Mouse (Mus musculus) kidney, embryonic 16.5 days (tissue): ENCODE measurements around the gene Adamtsl2. TPM values are rescaled to one million over a fixed set of nuclear protein-coding genes. Genes with fewer than 3 reads are reported as not detected.
A peak's percentile ranks its signal among the peaks of the same experiment; 100 is the strongest.

ENCODE experiments used
- ATAC-seq: fragments of 200-750 bp; cut with Nextera tagmentation; 2 replicates; pipeline ENCODE4 v1.8.0; 2017; ENCODE audit warnings: moderate TSS enrichment; ENCODE audit not compliant: low FRiP score, low TSS enrichment
- H3K27ac ChIP-seq: fragments of 300-500 bp; sonication (generic); 2 replicates; pipeline ENCODE4 v1.5.1; 2014; ENCODE audit warnings: low read length
- H3K27me3 ChIP-seq: fragments of 300-500 bp; sonication (generic); 2 replicates; pipeline ENCODE4 v1.6.1; 2014; ENCODE audit warnings: low read length, control low read depth, mixed read lengths; ENCODE audit not compliant: insufficient read depth
- H3K36me3 ChIP-seq: fragments of 300-500 bp; sonication (generic); 2 replicates; pipeline ENCODE4 v1.6.1; 2014; ENCODE audit warnings: low read length, control low read depth, mixed read lengths; ENCODE audit not compliant: insufficient read depth
- H3K4me1 ChIP-seq: fragments of 300-500 bp; sonication (generic); 2 replicates; pipeline ENCODE4 v1.6.1; 2014; ENCODE audit warnings: low read length, control low read depth, mixed read lengths; ENCODE audit not compliant: insufficient read depth
- H3K4me2 ChIP-seq: fragments of 300-500 bp; sonication (generic); replicated peaks from 2 replicates; pipeline ENCODE4 v1.6.1; 2014; ENCODE audit warnings: low read depth, low read length
- H3K4me3 ChIP-seq: fragments of 300-500 bp; sonication (generic); 2 replicates; pipeline ENCODE4 v1.5.1; 2014; ENCODE audit warnings: mild to moderate bottlenecking, low read length
- H3K9ac ChIP-seq: fragments of 300-500 bp; sonication (generic); replicated peaks from 2 replicates; pipeline ENCODE4 v1.6.1; 2014; ENCODE audit warnings: low read length
- H3K9me3 ChIP-seq: fragments of 300-500 bp; sonication (generic); 2 replicates; pipeline ENCODE4 v1.6.1; 2016; ENCODE audit warnings: low read length, control low read depth
- WGBS: fragments of 180-500 bp; shearing (Covaris S2); extraction: QIAGEN DNeasy Blood & Tissue Kit; methylation state at CpG from one replicate; pipeline ENCODE4 v1.1.7; 2014; 5-methylcytosine and 5-hydroxymethylcytosine counted together
- polyA plus RNA-seq: library from polyadenylated mRNA; unstranded; fragments of >200 nt; fragmentation: Nextera tagmentation; extraction: Ambion mirVana; gene quantifications from 2 replicates; pipeline ENCODE4 v1.2.1, GENCODE M21; 2015

The Adamtsl2 gene
- polyA plus RNA-seq, 1 experiment from 2014 or later: 1.6 TPM

- H3K4me1 ChIP-seq: no peaks in the 10 kb centered on the region
- no peak overlapping the region for H3K9ac ChIP-seq
- no peaks in the 10 kb centered on the region for H3K36me3 ChIP-seq
- H3K9me3 ChIP-seq: no peaks in the 10 kb centered on the region
- ATAC-seq: peak; percentile 81; the same call in 1 of the 2 replicates
- 46% methylated on average over 8 of the region's 8 CpGs for WGBS
- H3K4me2 ChIP-seq: no peak overlapping the region
- H3K27me3 ChIP-seq: no peaks in the 10 kb centered on the region
- no peak overlapping the region for H3K4me3 ChIP-seq
- peak overlapping the region; percentile 25; the same call in 1 of the 2 replicates for H3K27ac ChIP-seq
These were observed 33.0 kb upstream of the Adamtsl2 start for GRCm38 (mm10) chr2:27045979-27046770.

GRCm38 (mm10) chr2:27049408-27049807 is 29.8 kb upstream of the Adamtsl2 start:
- H3K9me3 ChIP-seq: no peaks in the 10 kb centered on the region
- H3K27ac ChIP-seq: no peak overlapping the region
- H3K27me3 ChIP-seq: no peaks in the 10 kb centered on the region
- WGBS: 54% methylated on average over 6 of the region's 6 CpGs
- no peak overlapping the region for H3K9ac ChIP-seq
- ATAC-seq: no peak
- H3K4me3 ChIP-seq: no peak overlapping the region
- H3K36me3 ChIP-seq: no peaks in the 10 kb centered on the region
- H3K4me2 ChIP-seq: no peak overlapping the region
- H3K4me1 ChIP-seq: no peaks in the 10 kb centered on the region

GRCm38 (mm10) chr2:27058251-27058650 is 20.9 kb upstream of the Adamtsl2 start:
- Histone ChIP-seq H3K4me1 (0 out of 2 replicates have a peak, but pooled peaks cover 3% of the 10 kb centered on the region), H3K9me3 (no peaks in the 10 kb centered on the region), H3K27ac (no peak overlapping the region), H3K27me3 (no peaks in the 10 kb centered on the region), H3K4me3 (no peak overlapping the region), H3K36me3 (no peaks in the 10 kb centered on the region), H3K4me2 (no peak overlapping the region), H3K9ac (no peak overlapping the region)
- 22% methylated on average over 4 of the region's 4 CpGs for WGBS
- ATAC-seq: no peak

GRCm38 (mm10) chr2:27058751-27059150 is 20.4 kb upstream of the Adamtsl2 start:
- Histone ChIP-seq H3K4me2 (peak overlapping the region; percentile 17; the same call in 1 of the 2 replicates), H3K36me3 (no peaks in the 10 kb centered on the region), H3K9ac (no peak overlapping the region), H3K9me3 (no peaks in the 10 kb centered on the region), H3K4me1 (0 out of 2 replicates have a peak, but pooled peaks cover 3% of the 10 kb centered on the region), H3K27ac (no peak overlapping the region), H3K27me3 (no peaks in the 10 kb centered on the region), H3K4me3 (no peak overlapping the region)
- no peak for ATAC-seq
- WGBS: 11% methylated on average over 12 of the region's 12 CpGs

GRCm38 (mm10) chr2:27059187-27059586 is 20.0 kb upstream of the Adamtsl2 start:
- no peak overlapping the region for H3K4me3 ChIP-seq
- H3K9ac ChIP-seq: no peak overlapping the region
- ATAC-seq: no peak
- WGBS: 80% methylated on average over 9 of the region's 9 CpGs
- no peaks in the 10 kb centered on the region for H3K9me3 ChIP-seq
- 0 out of 2 replicates have a peak, but pooled peaks cover 3% of the 10 kb centered on the region for H3K4me1 ChIP-seq
- no peak overlapping the region for H3K4me2 ChIP-seq
- H3K27me3 ChIP-seq: no peaks in the 10 kb centered on the region
- no peak overlapping the region for H3K27ac ChIP-seq
- no peaks in the 10 kb centered on the region for H3K36me3 ChIP-seq

- 72% methylated on average over 2 of the region's 2 CpGs for WGBS
- ATAC-seq: no peak
- H3K4me2 ChIP-seq: no peak overlapping the region
- H3K9ac ChIP-seq: no peak overlapping the region
- no peaks in the 10 kb centered on the region for H3K36me3 ChIP-seq
- no peaks in the 10 kb centered on the region for H3K4me1 ChIP-seq
- no peak overlapping the region for H3K4me3 ChIP-seq
- no peak overlapping the region for H3K27ac ChIP-seq
- H3K9me3 ChIP-seq: no peaks in the 10 kb centered on the region
- H3K27me3 ChIP-seq: no peaks in the 10 kb centered on the region
These were observed 12.1 kb upstream of the Adamtsl2 start for GRCm38 (mm10) chr2:27067124-27067523.

GRCm38 (mm10) chr2:27067996-27068395 is 11.2 kb upstream of the Adamtsl2 start:
- H3K4me2 ChIP-seq: no peak overlapping the region
- no peaks in the 10 kb centered on the region for H3K4me1 ChIP-seq
- H3K9me3 ChIP-seq: no peaks in the 10 kb centered on the region
- H3K27ac ChIP-seq: no peak overlapping the region
- H3K9ac ChIP-seq: no peak overlapping the region
- H3K36me3 ChIP-seq: no peaks in the 10 kb centered on the region
- ATAC-seq: no peak
- no peak overlapping the region for H3K4me3 ChIP-seq
- no peaks in the 10 kb centered on the region for H3K27me3 ChIP-seq
- WGBS: 45% methylated on average over 2 of the region's 2 CpGs

GRCm38 (mm10) chr2:27069646-27070045 is 9.5 kb upstream of the Adamtsl2 start:
- no peak for ATAC-seq
- no peak overlapping the region for H3K27ac ChIP-seq

GRCm38 (mm10) chr2:27070247-27070813 is 8.8 kb upstream of the Adamtsl2 start:
- Histone ChIP-seq H3K4me2 (no peak overlapping the region), H3K4me1 (peaks cover 4% of the 10 kb centered on the region; the same call in 1 of the 2 replicates), H3K36me3 (no peaks in the 10 kb centered on the region), H3K27ac (no peak overlapping the region), H3K9ac (no peak overlapping the region), H3K4me3 (no peak overlapping the region), H3K9me3 (no peaks in the 10 kb centered on the region), H3K27me3 (no peaks in the 10 kb centered on the region)
- WGBS: 90% methylated on average over 2 of the region's 2 CpGs
- ATAC-seq: no peak

More at GRCm38 (mm10) chr2:27069646-27070045, 9.5 kb upstream of the Adamtsl2 start:
- no peaks in the 10 kb centered on the region for H3K4me1 ChIP-seq
- H3K27me3 ChIP-seq: no peaks in the 10 kb centered on the region
- no peaks in the 10 kb centered on the region for H3K36me3 ChIP-seq
- 54% methylated on average over 3 of the region's 3 CpGs for WGBS
- H3K4me2 ChIP-seq: no peak overlapping the region
- H3K9me3 ChIP-seq: no peaks in the 10 kb centered on the region
- no peak overlapping the region for H3K4me3 ChIP-seq
- no peak overlapping the region for H3K9ac ChIP-seq

GRCm38 (mm10) chr2:27071137-27071536 is 8.0 kb upstream of the Adamtsl2 start:
- WGBS: 28% methylated on average over 4 of the region's 4 CpGs
- no peaks in the 10 kb centered on the region for H3K27me3 ChIP-seq
- peaks cover 8% of the 10 kb centered on the region; the same call in 1 of the 2 replicates for H3K4me1 ChIP-seq
- H3K4me2 ChIP-seq: no peak overlapping the region
- H3K9ac ChIP-seq: no peak overlapping the region
- H3K4me3 ChIP-seq: no peak overlapping the region
- no peaks in the 10 kb centered on the region for H3K9me3 ChIP-seq
- ATAC-seq: no peak
- no peaks in the 10 kb centered on the region for H3K36me3 ChIP-seq
- H3K27ac ChIP-seq: no peak overlapping the region
